Mouse (Mus musculus) MEL (cell line): ENCODE results near the gene Tmem145. TPM values are rescaled to one million over a fixed set of nuclear protein-coding genes. Genes with fewer than 3 reads are reported as not detected.

Experiments used
- DNase-seq: peaks from one replicate; pipeline ENCODE4 v3.0.0; 2011; ENCODE audit warnings: low read depth, low spot score
- H3K27ac ChIP-seq: 2 replicates; pipeline ENCODE4 v1.5.1; 2012; ENCODE audit warnings: low read depth, mild to moderate bottlenecking, control low read depth, low read length, moderate library complexity; ENCODE audit not compliant: control insufficient read depth
- H3K27me3 ChIP-seq, 2 experiments: fragments of 150-350 bp in 1 of 2; sonication (generic) in 1 of 2; 2 replicates each; pipeline ENCODE4 v1.6.1; 2012; ENCODE audit warnings: low read length in 2 of 2, mild to moderate bottlenecking in 2 of 2, improper control_type of control experiment in 1 of 2, moderate library complexity in 1 of 2; ENCODE audit not compliant: insufficient read depth in 2 of 2, control insufficient read depth in 1 of 2
- H3K36me3 ChIP-seq, 2 experiments: 2 replicates each; pipeline ENCODE4 v1.6.1; 2012 to 2014; ENCODE audit warnings: low read length in 2 of 2, improper control_type of control experiment in 1 of 2, inconsistent platforms in 1 of 2, mild to moderate bottlenecking in 1 of 2; ENCODE audit not compliant: insufficient read depth in 2 of 2, control insufficient read depth in 1 of 2
- H3K4me1 ChIP-seq, 2 experiments: fragments of 150-350 bp in 1 of 2; sonication (generic) in 1 of 2; 2 replicates each; pipeline ENCODE4 v1.6.1; 2012; ENCODE audit warnings: low read length in 2 of 2, improper control_type of control experiment in 1 of 2, mild to moderate bottlenecking in 1 of 2; ENCODE audit not compliant: insufficient read depth in 2 of 2, control insufficient read depth in 1 of 2
- H3K4me3 ChIP-seq, 2 experiments: fragments of 150-350 bp in 1 of 2; sonication (generic) in 1 of 2; 2 replicates each; pipeline ENCODE4 v1.5.1; 2012; ENCODE audit warnings: low read depth in 2 of 2, low read length in 2 of 2, mild to moderate bottlenecking in 2 of 2, moderate library complexity in 2 of 2, control low read depth in 1 of 2, improper control_type of control experiment in 1 of 2; ENCODE audit not compliant: control insufficient read depth in 1 of 2, insufficient read depth in 1 of 2
- H3K79me2 ChIP-seq: 2 replicates; pipeline ENCODE4 v1.6.1; 2012; ENCODE audit warnings: mild to moderate bottlenecking, low read length, moderate library complexity; ENCODE audit not compliant: control insufficient read depth, poor library complexity, insufficient read depth
- H3K9ac ChIP-seq: 2 replicates; pipeline ENCODE4 v1.6.1; 2012; ENCODE audit warnings: low read depth, mild to moderate bottlenecking, control low read depth, low read length, moderate library complexity; ENCODE audit not compliant: control insufficient read depth, poor library complexity, severe bottlenecking
- H3K9me3 ChIP-seq: fragments of 150-350 bp; sonication (generic); replicated peaks from 2 replicates; pipeline ENCODE4 v1.6.1; 2012; ENCODE audit warnings: mild to moderate bottlenecking, low read length, improper control_type of control experiment, moderate library complexity; ENCODE audit not compliant: insufficient read depth
- CHD2 ChIP-seq: IDR thresholded peaks from 2 replicates; pipeline ENCODE4 v1.6.1; 2011; ENCODE audit warnings: low read length, improper control_type of control experiment
- CTCF ChIP-seq, 3 experiments: IDR thresholded peaks in 2 of 3; conservative IDR thresholded peaks in 1 of 3; 2 replicates each; pipeline ENCODE4 v1.5.1; 2011 to 2012; ENCODE audit warnings: low read length in 3 of 3, low read depth in 2 of 3, mild to moderate bottlenecking in 2 of 3, improper control_type of control experiment in 1 of 3, inconsistent platforms in 1 of 3, mixed read lengths in 1 of 3, moderate library complexity in 1 of 3; ENCODE audit not compliant: control insufficient read depth in 1 of 3, insufficient read depth in 1 of 3, poor library complexity in 1 of 3, severe bottlenecking in 1 of 3
- E2F4 ChIP-seq: IDR thresholded peaks from 2 replicates; pipeline ENCODE4 v1.6.1; 2011; ENCODE audit warnings: low read depth, low read length, improper control_type of control experiment, borderline replicate concordance
- ETS1 ChIP-seq: IDR thresholded peaks from 2 replicates; pipeline ENCODE4 v1.6.1; 2012; ENCODE audit warnings: low read depth, mild to moderate bottlenecking, inconsistent platforms, low read length, improper control_type of control experiment, moderate library complexity
- JUND ChIP-seq: IDR thresholded peaks from 2 replicates; pipeline ENCODE4 v1.6.1; 2011; ENCODE audit warnings: low read depth, mild to moderate bottlenecking, improper control_type of control experiment, low read length
- KAT2A ChIP-seq: conservative IDR thresholded peaks from 2 replicates; pipeline ENCODE4 v1.6.1; 2012; ENCODE audit warnings: low read depth, low read length, improper control_type of control experiment, inconsistent platforms
- MAFK ChIP-seq: IDR thresholded peaks from 2 replicates; pipeline ENCODE4 v1.6.1; 2011; ENCODE audit warnings: low read depth, mild to moderate bottlenecking, low read length, improper control_type of control experiment, borderline replicate concordance
- MAX ChIP-seq: IDR thresholded peaks from 2 replicates; pipeline ENCODE4 v1.6.1; 2011; ENCODE audit warnings: low read length, improper control_type of control experiment
- MAZ ChIP-seq: IDR thresholded peaks from 2 replicates; pipeline ENCODE4 v1.6.1; 2012; ENCODE audit warnings: low read depth, mild to moderate bottlenecking, inconsistent platforms, low read length, improper control_type of control experiment
- MXI1 ChIP-seq: IDR thresholded peaks from 2 replicates; pipeline ENCODE4 v1.6.1; 2011; ENCODE audit warnings: mild to moderate bottlenecking, low read depth, low read length, improper control_type of control experiment
- MYB ChIP-seq: IDR thresholded peaks from 2 replicates; pipeline ENCODE4 v1.6.1; 2011; ENCODE audit warnings: mild to moderate bottlenecking, low read depth, low read length, improper control_type of control experiment
- POLR2A ChIP-seq, 2 experiments: IDR thresholded peaks; 2 replicates each; pipeline ENCODE4 v1.6.1; 2011 to 2012; ENCODE audit warnings: low read length in 2 of 2, mild to moderate bottlenecking in 2 of 2, control low read depth in 1 of 2, improper control_type of control experiment in 1 of 2, low read depth in 1 of 2, moderate library complexity in 1 of 2; ENCODE audit not compliant: control insufficient read depth in 1 of 2, insufficient read depth in 1 of 2, poor library complexity in 1 of 2
- POLR2AphosphoS2 ChIP-seq: IDR thresholded peaks from 2 replicates; pipeline ENCODE4 v1.6.1; 2011; ENCODE audit warnings: low read length, improper control_type of control experiment
- RAD21 ChIP-seq: IDR thresholded peaks from 2 replicates; pipeline ENCODE4 v1.6.1; 2011; ENCODE audit warnings: mild to moderate bottlenecking, low read depth, low read length, improper control_type of control experiment
- RCOR1 ChIP-seq: IDR thresholded peaks from 2 replicates; pipeline ENCODE4 v1.6.1; 2012; ENCODE audit warnings: low read depth, mild to moderate bottlenecking, inconsistent platforms, low read length, improper control_type of control experiment
- SIN3A ChIP-seq: IDR thresholded peaks from 2 replicates; pipeline ENCODE4 v1.6.1; 2012; ENCODE audit warnings: low read length, improper control_type of control experiment, inconsistent platforms
- TBP ChIP-seq: IDR thresholded peaks from 2 replicates; pipeline ENCODE4 v1.8.0; 2011; ENCODE audit warnings: low read depth, low read length, improper control_type of control experiment
- TCF12 ChIP-seq: IDR thresholded peaks from 2 replicates; pipeline ENCODE4 v1.6.1; 2014; ENCODE audit warnings: low read depth, mild to moderate bottlenecking, inconsistent platforms, low read length, improper control_type of control experiment, moderate library complexity
- USF1 ChIP-seq: IDR thresholded peaks from 2 replicates; pipeline ENCODE4 v1.6.1; 2014; ENCODE audit warnings: low read depth, mild to moderate bottlenecking, inconsistent platforms, low read length, improper control_type of control experiment, moderate library complexity
- USF2 ChIP-seq, 2 experiments: IDR thresholded peaks; 2 replicates each; pipeline ENCODE4 v1.6.1; 2011 to 2012; ENCODE audit warnings: improper control_type of control experiment in 2 of 2, low read length in 2 of 2, borderline replicate concordance in 1 of 2, inconsistent platforms in 1 of 2, low read depth in 1 of 2, mild to moderate bottlenecking in 1 of 2; ENCODE audit not compliant: insufficient read depth in 1 of 2
- ZKSCAN1 ChIP-seq: IDR thresholded peaks from 2 replicates; pipeline ENCODE4 v1.6.1; 2012; ENCODE audit warnings: low read depth, mild to moderate bottlenecking, inconsistent platforms, low read length, improper control_type of control experiment, moderate library complexity
- polyA plus RNA-seq, 2 experiments: library from polyadenylated mRNA; stranded (reverse) in 1 of 2; unstranded in 1 of 2; fragments of >175 nt in 1 of 2; fragments of >200 nt in 1 of 2; gene quantifications; 2 replicates each; pipeline versions ENCODE4 v1.2.1 to v1.2.4; 2012; ENCODE audit warnings: low replicate concordance in 2 of 2, low read depth in 1 of 2; ENCODE audit not compliant: insufficient read length in 2 of 2, insufficient read depth in 1 of 2, missing spikeins in 1 of 2
- total RNA-seq: library from RNA; depleted of rRNA; stranded (reverse); fragments of 300-350 nt; gene quantifications from 2 replicates; pipeline ENCODE4 v1.2.3, GENCODE M21; 2012

Tmem145 gene
- total and polyA plus RNA-seq, 3 experiments: not detected

DNA sequence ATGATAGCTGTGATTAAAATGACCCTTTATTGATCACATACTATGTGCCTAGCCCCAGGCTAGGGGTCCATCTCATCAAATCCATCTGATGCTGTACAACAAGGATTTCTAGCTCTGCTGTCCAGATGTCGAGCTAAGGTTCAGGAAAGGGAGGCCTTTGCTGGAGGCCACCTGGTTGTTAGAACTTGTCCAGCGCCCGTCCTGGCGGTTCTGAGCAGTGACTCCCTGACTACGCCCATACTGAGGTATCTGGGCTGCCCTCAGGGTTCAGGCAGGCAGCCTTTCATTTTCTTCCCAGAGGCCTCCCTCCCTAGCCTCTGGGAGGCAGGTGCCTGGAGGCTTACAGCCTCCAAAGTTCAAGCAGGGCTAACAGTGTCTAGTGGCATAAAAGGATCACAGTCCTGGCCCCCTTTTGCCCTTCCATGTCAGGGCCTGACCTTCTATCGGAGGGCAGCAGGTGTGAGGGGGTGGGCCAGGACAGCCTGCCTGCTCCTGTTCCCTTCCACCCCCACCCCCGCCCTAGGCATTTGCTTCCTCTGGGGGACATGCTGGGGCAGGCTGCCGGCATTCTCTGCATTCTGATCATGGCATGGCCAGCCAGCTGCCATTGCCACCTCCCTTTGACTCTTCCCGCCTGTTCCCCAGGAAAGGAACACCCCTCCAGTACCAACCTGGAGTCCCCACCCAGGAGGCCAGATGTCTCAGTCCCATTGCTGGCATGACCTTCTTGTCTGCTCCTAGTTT is 30.2 kb upstream of the Tmem145 start:
- Histone ChIP-seq H3K4me3 (no peak overlapping the region), H3K27ac (no peak overlapping the region; the same call in 1 of the 2 replicates), H3K9me3 (no peaks in the 10 kb centered on the region), H3K4me1 (peaks cover 29 to 55% of the 10 kb centered on the region in 2 experiments), H3K79me2 (peaks cover 23% of the 10 kb centered on the region), H3K27me3 (no peaks in the 10 kb centered on the region), H3K36me3 (peaks cover 0 to 49% of the 10 kb centered on the region in 2 experiments; a peak in 2 of 4 replicates), H3K9ac (peak overlapping the region; percentile 6)
- no peak for DNase-seq
- no peak for TF ChIP-seq USF1
- TF ChIP-seq CHD2: no peak
- no peak for TF ChIP-seq TCF12
- no peak for TF ChIP-seq JUND
- TF ChIP-seq E2F4: no peak
- TF ChIP-seq POLR2A (IDR thresholded peaks at IDR 0.05; ENCODE audit: control insufficient read depth in 1 of 2, insufficient read depth in 1 of 2, low read depth in 1 of 2, low read length in 2 of 2, poor library complexity in 1 of 2): 0 out of 4 replicates have a peak, but pooled peaks of 1 of the 2 experiments have one; percentile 13
- TF ChIP-seq RAD21: no peak
- TF ChIP-seq ZKSCAN1: no peak

- H3K4me1 ChIP-seq: peaks cover 36 to 61% of the 10 kb centered on the region in 2 experiments
- no peaks in the 10 kb centered on the region for H3K27me3 ChIP-seq
- H3K4me3 ChIP-seq: peak overlapping the region in 1 of 2 experiments; percentile 34; a peak in 2 of 4 replicates
- peak overlapping the region; percentile 88 for H3K27ac ChIP-seq
- peak overlapping the region; percentile 71 for H3K9ac ChIP-seq
- no peak for TF ChIP-seq MYB
- TF ChIP-seq MXI1: no peak
- no peak for TF ChIP-seq TCF12
- no peak for TF ChIP-seq MAFK
- no peak for TF ChIP-seq TBP
- TF ChIP-seq MAZ: no peak
- TF ChIP-seq POLR2AphosphoS2: no peak
- TF ChIP-seq ZKSCAN1: no peak
- TF ChIP-seq CHD2: no peak
- no peak for TF ChIP-seq RCOR1
- no peak for TF ChIP-seq USF1
- TF ChIP-seq CTCF (IDR thresholded peaks at IDR 0.05 in 2 of 3, conservative IDR thresholded peaks at IDR 0.05 in 1 of 3; ENCODE audit: control insufficient read depth in 1 of 3, insufficient read depth in 1 of 3, low read depth in 2 of 3, low read length in 3 of 3, poor library complexity in 1 of 3, severe bottlenecking in 1 of 3): no peak
- no peak for TF ChIP-seq ETS1
- TF ChIP-seq SIN3A: no peak
- no peak for TF ChIP-seq E2F4
- TF ChIP-seq KAT2A: no peak
- no peak for TF ChIP-seq MAX
- TF ChIP-seq USF2 (IDR thresholded peaks at IDR 0.05; ENCODE audit: borderline replicate concordance in 1 of 2, insufficient read depth in 1 of 2, low read depth in 1 of 2, low read length in 2 of 2): no peak
- TF ChIP-seq, all 39 proteins: peak for 0
- Histone ChIP-seq H3K79me2 (peaks cover 22% of the 10 kb centered on the region), H3K36me3 (peaks cover 0 to 56% of the 10 kb centered on the region in 2 experiments; a peak in 2 of 4 replicates), H3K9me3 (no peaks in the 10 kb centered on the region)
- no peak for DNase-seq
Measured at GRCm38 (mm10) chr7:25277405-25277804, 28.5 kb upstream of the Tmem145 start.
